Mouse (Mus musculus) liver, adult 2 months (tissue): ENCODE results near the gene Tgfa.

Source experiments
- CTCF ChIP-seq: fragments of 200-500 bp; IDR thresholded peaks from 2 replicates; pipeline ENCODE4 v1.5.1; 2011; ENCODE audit warnings: low read depth, low read length, control low read depth
- POLR2A ChIP-seq: fragments of 200-500 bp; IDR thresholded peaks from 2 replicates; pipeline ENCODE4 v1.6.1; 2011; ENCODE audit warnings: low read length, control low read depth; ENCODE audit not compliant: insufficient read depth; ENCODE audit errors: extremely low read depth

GRCm38 (mm10) chr6:86305680-86306079 lies 110.7 kb downstream of the Tgfa start:
- TF ChIP-seq POLR2A (no peak), CTCF (no peak)
